Mouse (Mus musculus) stomach, postnatal 0 days (tissue): Measurements from ENCODE around the gene Pbx4.

Source experiments
- CTCF ChIP-seq: IDR thresholded peaks from 2 replicates; pipeline ENCODE4 v1.5.1; 2016; ENCODE audit warnings: antibody characterized with exemption, low read depth, mild to moderate bottlenecking, moderate library complexity
- EP300 ChIP-seq: optimal IDR thresholded peaks from 2 replicates; pipeline ENCODE3; 2016; ENCODE audit warnings: antibody characterized with exemption

GRCm38 (mm10) chr8:69797661-69798060 is 34.6 kb upstream of the Pbx4 start:
- TF ChIP-seq CTCF = no peak
- TF ChIP-seq EP300 = no peak
